Mouse (Mus musculus): Measurements from ENCODE around the gene V1ra8. TPM values are rescaled to one million over a fixed set of nuclear protein-coding genes. Genes with fewer than 3 reads are reported as not detected.

Gene V1ra8
- not detected in 2 replicates for polyA plus RNA-seq (2012; rRNA removed)

GRCm38 (mm10) chr6:90202493-90202892 is at the start of gene V1ra8:
Gene V1ra8, plus strand, starts transcription at chr6:90202793.

DNA sequence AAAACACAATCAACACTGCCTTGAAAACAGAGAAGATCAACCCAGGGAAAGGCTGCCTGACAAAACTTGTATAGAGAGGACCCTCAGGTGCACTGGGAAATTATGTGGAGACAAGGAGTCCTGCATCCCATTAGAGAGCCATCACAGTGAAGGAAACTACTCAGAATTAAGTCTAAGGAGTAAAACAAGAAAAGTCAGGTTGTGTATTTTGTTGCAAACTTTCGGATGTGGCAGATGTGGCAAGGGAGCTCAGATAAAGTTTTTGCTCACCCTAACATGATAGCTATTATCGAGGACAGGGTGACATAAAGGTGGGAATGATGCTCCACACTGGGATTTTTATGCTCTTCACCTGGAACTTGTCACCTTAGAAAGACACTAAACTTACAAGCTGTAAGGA is 28.1 kb upstream of the V1ra8 start, which contains the start of gene Vmn1r52:
TSS of gene Vmn1r52 (plus strand) at position 301 of the 400 bp plus-strand sequence.

GRCm38 (mm10) chr6:90224338-90224737 is 21.7 kb downstream of the V1ra8 start, which contains the start of gene Vmn1r53:
Gene Vmn1r53, minus strand, starts transcription at chr6:90224438.

GRCm38 (mm10) chr6:90246000-90246399 is 43.4 kb downstream of the V1ra8 start, which contains the start of gene Vmn1r54:
Gene Vmn1r54, plus strand, starts transcription at chr6:90246300.

Other genes starting within 250 kb of the V1ra8 start
- gene Vmn1r46, start 233.5 kb upstream of the V1ra8 start, polyA plus RNA-seq (2012; rRNA removed) = not detected in 2 replicates
- gene Vmn1r47, start 186.6 kb upstream of the V1ra8 start, polyA plus RNA-seq (2012; rRNA removed) = not detected in 2 replicates
- not detected in 2 replicates for gene Vmn1r48, start 166.0 kb upstream of the V1ra8 start, polyA plus RNA-seq (2012; rRNA removed)
- gene Vmn1r49, start 124.3 kb upstream of the V1ra8 start, polyA plus RNA-seq (2012; rRNA removed) = not detected in 2 replicates
- gene Vmn1r50, start 101.4 kb upstream of the V1ra8 start, polyA plus RNA-seq (2012; rRNA removed) = not detected in 2 replicates
- gene Vmn1r51, start 80.2 kb upstream of the V1ra8 start, polyA plus RNA-seq (2012; rRNA removed) = not detected in 2 replicates
- gene Vmn1r52, start 28.0 kb upstream of the V1ra8 start, polyA plus RNA-seq (2012; rRNA removed) = not detected in 2 replicates
- 0.10 TPM in 1 of 2 replicates, not detected in the other for gene Vmn1r53, start 21.6 kb downstream of the V1ra8 start, polyA plus RNA-seq (2012; rRNA removed)
- not detected in 2 replicates for gene Vmn1r54, start 43.5 kb downstream of the V1ra8 start, polyA plus RNA-seq (2012; rRNA removed)
- not detected in 2 replicates for gene BC048671, start 98.4 kb downstream of the V1ra8 start, polyA plus RNA-seq (2012; rRNA removed)
- 0.57 and 1.4 TPM in 2 replicates for gene Chst13, start 122.4 kb downstream of the V1ra8 start, polyA plus RNA-seq (2012; rRNA removed)
- not detected in 2 replicates for gene Uroc1, start 130.5 kb downstream of the V1ra8 start, polyA plus RNA-seq (2012; rRNA removed)
- 29.1 and 35.4 TPM in 2 replicates for gene Zxdc, start 166.7 kb downstream of the V1ra8 start, polyA plus RNA-seq (2012; rRNA removed)
- 0.12 and 0.31 TPM in 2 replicates for gene Cfap100, start 226.0 kb downstream of the V1ra8 start, polyA plus RNA-seq (2012; rRNA removed)